Mouse (Mus musculus) hindbrain, embryonic 11.5 days (tissue): ENCODE measurements at regions not wholly inside any gene's neighbourhood (a gene's known extent, or its start where the extent isn't known, plus 50 kb on each side); places are given as distances from the start of the nearest gene placed in this dataset.

ENCODE experiments used
- ATAC-seq: fragments of 200-750 bp; cut with Nextera tagmentation; 2 replicates; pipeline ENCODE4 v1.8.0; 2017; ENCODE audit warnings: mild to moderate bottlenecking, moderate TSS enrichment, moderate library complexity; ENCODE audit not compliant: low FRiP score
- DNase-seq: peaks from one replicate; pipeline ENCODE4 v3.0.0-alpha.2; 2015; ENCODE audit warnings: low spot score
- H3K27ac ChIP-seq: fragments of 300-500 bp; sonication (generic); 2 replicates; pipeline ENCODE4 v1.5.1; 2014; ENCODE audit warnings: mild to moderate bottlenecking, low read depth, low read length
- H3K27me3 ChIP-seq: fragments of 300-500 bp; sonication (generic); 2 replicates; pipeline ENCODE4 v1.6.1; 2014; ENCODE audit warnings: mild to moderate bottlenecking, low read length, moderate library complexity, mixed read lengths; ENCODE audit not compliant: control insufficient read depth, insufficient read depth
- H3K36me3 ChIP-seq: fragments of 300-500 bp; sonication (generic); 2 replicates; pipeline ENCODE4 v1.6.1; 2014; ENCODE audit warnings: mild to moderate bottlenecking, low read length, moderate library complexity, mixed read lengths; ENCODE audit not compliant: control insufficient read depth, insufficient read depth
- H3K4me1 ChIP-seq: fragments of 300-500 bp; sonication (generic); replicated peaks from 2 replicates; pipeline ENCODE4 v1.6.1; 2014; ENCODE audit warnings: low read length, mixed read lengths; ENCODE audit not compliant: control insufficient read depth, insufficient read depth
- H3K4me2 ChIP-seq: fragments of 300-500 bp; sonication (generic); replicated peaks from 2 replicates; pipeline ENCODE4 v1.6.1; 2014; ENCODE audit warnings: mild to moderate bottlenecking, low read depth, low read length
- H3K4me3 ChIP-seq: fragments of 300-500 bp; sonication (generic); 2 replicates; pipeline ENCODE4 v1.5.1; 2014; ENCODE audit warnings: low read depth, low read length
- H3K9ac ChIP-seq: fragments of 300-500 bp; sonication (generic); 2 replicates; pipeline ENCODE4 v1.6.1; 2014; ENCODE audit warnings: low read depth, low read length
- H3K9me3 ChIP-seq: fragments of 300-500 bp; sonication (generic); 2 replicates; pipeline ENCODE4 v1.6.1; 2016; ENCODE audit warnings: low read length; ENCODE audit not compliant: control insufficient read depth
- WGBS: fragments of 180-500 bp; shearing (Covaris S2); extraction: QIAGEN DNeasy Blood & Tissue Kit; methylation state at CpG from one replicate; pipeline ENCODE4 v1.1.7; 2014; 5-methylcytosine and 5-hydroxymethylcytosine counted together

- H3K9me3 ChIP-seq, result no peaks in the 10 kb centered on the region
- no peak overlapping the region for H3K4me3 ChIP-seq
- ATAC-seq (no peak), DNase-seq (peak; percentile 1)
- 73% methylated on average over 6 of the region's 6 CpGs for WGBS
- no peaks in the 10 kb centered on the region for H3K36me3 ChIP-seq
- no peak overlapping the region for H3K4me2 ChIP-seq
- H3K4me1 ChIP-seq, result no peaks in the 10 kb centered on the region
- H3K27me3 ChIP-seq, result no peaks in the 10 kb centered on the region
- H3K27ac ChIP-seq, result no peak overlapping the region
- no peak overlapping the region for H3K9ac ChIP-seq
Observed at GRCm38 (mm10) chr5:54342976-54343375, 344.7 kb downstream of the Stim2 start.

DNA sequence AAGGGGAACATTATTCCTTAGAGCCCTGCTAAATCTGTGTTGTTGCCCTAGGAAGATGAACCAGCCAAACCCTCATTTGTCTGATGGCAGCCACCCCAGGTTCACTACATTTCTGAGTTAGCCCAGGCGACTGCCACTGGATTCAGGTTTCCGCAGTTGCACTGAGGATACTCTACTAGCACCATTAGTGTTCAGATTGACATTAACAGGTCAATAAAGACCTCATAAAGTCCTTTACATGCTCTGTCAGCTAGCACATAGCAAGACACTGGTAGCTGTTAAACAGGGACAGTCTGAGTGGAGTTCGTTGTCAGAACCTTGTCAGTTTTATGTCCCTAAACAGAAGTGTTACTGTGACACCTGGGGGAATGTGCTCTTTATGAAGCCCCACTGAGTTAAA is 345.1 kb downstream of the Stim2 start:
- H3K27ac ChIP-seq, result no peak overlapping the region
- no peak overlapping the region for H3K4me2 ChIP-seq
- ATAC-seq, result no peak

DNA sequence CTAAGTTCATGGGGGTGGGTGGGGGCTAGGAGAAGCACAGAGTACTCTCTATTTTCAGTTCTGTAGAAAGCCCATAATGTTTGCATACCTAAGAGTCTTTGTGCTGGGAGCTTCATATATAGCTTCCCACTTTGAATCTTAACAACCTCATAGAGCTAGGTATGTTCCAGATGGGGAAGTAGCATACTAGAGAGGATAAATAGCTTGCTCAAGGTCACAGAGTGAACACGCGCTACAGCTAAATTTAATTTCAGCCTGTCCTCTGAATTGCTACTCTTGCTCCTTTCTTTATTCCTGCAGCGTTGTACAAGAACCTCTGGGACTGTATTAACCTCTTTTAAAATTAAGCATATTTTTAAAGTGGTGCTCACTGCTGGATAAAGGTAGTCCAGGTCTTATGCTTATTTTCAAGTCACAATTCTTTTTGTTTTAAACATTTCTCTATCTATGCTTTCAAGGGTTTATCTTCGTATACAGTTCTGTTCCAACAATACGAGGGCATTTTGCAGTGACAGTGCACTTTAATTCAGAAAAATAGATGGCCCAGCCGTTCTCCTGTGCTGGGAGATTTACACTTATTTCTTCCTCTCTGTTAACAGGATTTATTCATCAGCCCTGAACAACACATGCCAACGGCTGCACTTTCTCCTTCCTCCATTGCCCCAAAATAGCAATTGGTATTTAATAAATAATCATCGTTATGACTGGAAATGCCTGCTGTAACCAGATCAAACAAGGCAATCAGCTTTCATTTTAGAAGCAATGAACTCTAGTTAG is 350.7 kb downstream of the Stim2 start:
- DNase-seq (no peak), ATAC-seq (no peak)
- Histone ChIP-seq H3K4me1 (no peaks in the 10 kb centered on the region), H3K27ac (no peak overlapping the region), H3K36me3 (no peaks in the 10 kb centered on the region), H3K27me3 (no peaks in the 10 kb centered on the region), H3K9ac (no peak overlapping the region), H3K4me3 (no peak overlapping the region), H3K9me3 (no peaks in the 10 kb centered on the region), H3K4me2 (no peak overlapping the region)
- WGBS, result 88% methylated on average over 8 of the region's 8 CpGs

More for the DNA sequence above, 345.1 kb downstream of the Stim2 start:
- Histone ChIP-seq H3K4me1 (no peaks in the 10 kb centered on the region), H3K4me3 (no peak overlapping the region), H3K9me3 (no peaks in the 10 kb centered on the region), H3K36me3 (no peaks in the 10 kb centered on the region), H3K9ac (no peak overlapping the region), H3K27me3 (no peaks in the 10 kb centered on the region)
- 77% methylated on average over 3 of the region's 3 CpGs for WGBS
- DNase-seq, result no peak

GRCm38 (mm10) chr5:54349775-54350332 is 351.6 kb downstream of the Stim2 start:
- DNase-seq (no peak), ATAC-seq (no peak)
- Histone ChIP-seq H3K4me2 (no peak overlapping the region), H3K27me3 (no peaks in the 10 kb centered on the region), H3K9me3 (no peaks in the 10 kb centered on the region), H3K27ac (no peak overlapping the region), H3K4me3 (no peak overlapping the region), H3K36me3 (no peaks in the 10 kb centered on the region), H3K4me1 (no peaks in the 10 kb centered on the region), H3K9ac (no peak overlapping the region)
- 73% methylated on average over 5 of the region's 5 CpGs for whole genome bisulfite sequencing

DNA sequence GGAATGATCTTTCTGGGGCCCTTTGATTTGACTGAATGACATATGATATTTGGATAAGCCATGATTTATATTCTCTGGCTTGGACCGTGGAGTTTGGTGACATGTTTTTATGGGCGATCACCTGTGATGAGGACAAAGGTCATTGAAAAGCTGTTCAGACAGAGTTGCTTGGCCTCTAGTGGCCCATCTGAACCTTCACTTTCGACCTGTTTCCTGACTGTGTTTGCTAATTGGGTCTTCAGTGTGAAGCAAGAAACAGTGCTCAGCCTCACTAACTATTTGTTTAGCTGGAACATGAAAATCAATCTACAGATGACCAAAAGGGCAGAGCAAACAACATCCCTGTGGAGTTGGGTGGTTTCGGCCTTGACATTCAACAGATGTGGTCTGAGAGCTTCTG is 357.8 kb downstream of the Stim2 start:
- no peak for ATAC-seq
- Histone ChIP-seq H3K27me3 (no peaks in the 10 kb centered on the region), H3K4me3 (no peak overlapping the region), H3K4me2 (no peak overlapping the region), H3K9ac (no peak overlapping the region), H3K27ac (no peak overlapping the region), H3K4me1 (no peaks in the 10 kb centered on the region), H3K9me3 (no peaks in the 10 kb centered on the region), H3K36me3 (no peaks in the 10 kb centered on the region)
- 59% methylated on average over 4 of the region's 4 CpGs for WGBS
- DNase-seq, result no peak

DNA sequence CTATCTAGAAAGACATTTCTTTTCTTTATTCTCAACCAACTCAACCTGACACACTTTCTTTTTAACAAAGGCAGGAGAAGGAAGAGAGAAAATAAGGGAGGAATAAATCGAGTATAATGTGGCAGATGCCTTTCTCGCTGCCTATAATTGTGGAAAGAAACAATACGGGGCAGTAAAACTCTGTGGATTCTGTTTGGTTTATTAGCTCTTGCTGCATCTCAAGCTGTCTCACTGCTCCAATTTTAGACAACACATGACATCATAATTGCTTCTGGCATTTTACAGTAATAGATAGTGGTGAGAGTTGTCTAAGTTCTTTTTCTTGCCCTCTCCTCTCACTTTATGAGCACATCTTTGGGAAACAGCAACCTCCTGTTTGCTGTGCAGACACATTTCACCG is 359.2 kb downstream of the Stim2 start:
- Histone ChIP-seq H3K27ac (no peak overlapping the region), H3K9me3 (no peaks in the 10 kb centered on the region), H3K4me2 (no peak overlapping the region), H3K4me1 (no peaks in the 10 kb centered on the region), H3K4me3 (no peak overlapping the region), H3K36me3 (no peaks in the 10 kb centered on the region), H3K27me3 (no peaks in the 10 kb centered on the region), H3K9ac (no peak overlapping the region)
- no peak for DNase-seq
- ATAC-seq, result no peak
- 83% methylated on average over 4 of the region's 4 CpGs for WGBS

- no peak overlapping the region for H3K9ac ChIP-seq
- H3K4me3 ChIP-seq, result no peak overlapping the region
- DNase-seq (no peak), ATAC-seq (no peak)
- H3K36me3 ChIP-seq, result no peaks in the 10 kb centered on the region
- H3K4me1 ChIP-seq, result no peaks in the 10 kb centered on the region
- 85% methylated on average over 2 of the region's 2 CpGs for WGBS
- no peaks in the 10 kb centered on the region for H3K9me3 ChIP-seq
- H3K27me3 ChIP-seq, result no peaks in the 10 kb centered on the region
- no peak overlapping the region for H3K27ac ChIP-seq
- no peak overlapping the region for H3K4me2 ChIP-seq
Observed at GRCm38 (mm10) chr5:54358221-54358620, 359.9 kb downstream of the Stim2 start.
